Mouse (Mus musculus) midbrain, embryonic 16.5 days (tissue): Measurements from ENCODE around the gene Yars. TPM values are rescaled to one million over a fixed set of nuclear protein-coding genes. Genes with fewer than 3 reads are reported as not detected.

Experiments used
- ATAC-seq: fragments of 200-750 bp; cut with Nextera tagmentation; 2 replicates; pipeline ENCODE4 v1.8.0; 2017; ENCODE audit warnings: moderate TSS enrichment
- H3K27ac ChIP-seq: fragments of 300-500 bp; sonication (generic); 2 replicates; pipeline ENCODE4 v1.5.1; 2014; ENCODE audit warnings: mild to moderate bottlenecking, low read length, mixed read lengths
- H3K27me3 ChIP-seq: fragments of 300-500 bp; sonication (generic); 2 replicates; pipeline ENCODE4 v1.6.1; 2014; ENCODE audit warnings: low read depth, low read length, mixed read lengths; ENCODE audit not compliant: control insufficient read depth, insufficient read depth
- H3K36me3 ChIP-seq: fragments of 300-500 bp; sonication (generic); 2 replicates; pipeline ENCODE4 v1.6.1; 2014; ENCODE audit warnings: mild to moderate bottlenecking, low read length, moderate library complexity, mixed read lengths; ENCODE audit not compliant: control insufficient read depth, insufficient read depth
- H3K4me1 ChIP-seq: fragments of 300-500 bp; sonication (generic); 2 replicates; pipeline ENCODE4 v1.6.1; 2014; ENCODE audit warnings: mild to moderate bottlenecking, low read length, mixed read lengths; ENCODE audit not compliant: control insufficient read depth, insufficient read depth
- H3K4me2 ChIP-seq: fragments of 300-500 bp; sonication (generic); 2 replicates; pipeline ENCODE4 v1.6.1; 2014; ENCODE audit warnings: mild to moderate bottlenecking, low read length, mixed read lengths
- H3K4me3 ChIP-seq: fragments of 300-500 bp; sonication (generic); 2 replicates; pipeline ENCODE4 v1.5.1; 2014; ENCODE audit warnings: low read depth, mild to moderate bottlenecking, low read length, moderate library complexity, mixed read lengths
- H3K9ac ChIP-seq: fragments of 300-500 bp; sonication (generic); 2 replicates; pipeline ENCODE4 v1.6.1; 2014; ENCODE audit warnings: low read depth, low read length, mixed read lengths
- H3K9me3 ChIP-seq: fragments of 300-500 bp; sonication (generic); replicated peaks from 2 replicates; pipeline ENCODE4 v1.6.1; 2014; ENCODE audit warnings: mild to moderate bottlenecking, low read length, mixed read lengths; ENCODE audit not compliant: control insufficient read depth, poor library complexity, severe bottlenecking
- WGBS: fragments of 180-500 bp; shearing (Covaris S2); extraction: QIAGEN DNeasy Blood & Tissue Kit; methylation state at CpG from one replicate; pipeline ENCODE4 v1.1.7; 2014; 5-methylcytosine and 5-hydroxymethylcytosine counted together
- polyA plus RNA-seq: library from polyadenylated mRNA; unstranded; fragments of >200 nt; fragmentation: Nextera tagmentation; extraction: Ambion mirVana; gene quantifications from 2 replicates; pipeline ENCODE4 v1.2.1, GENCODE M21; 2015

The Yars gene
- polyA plus RNA-seq, 1 experiment from 2014 or later: 111 TPM

- H3K9me3 ChIP-seq: no peaks in the 10 kb centered on the region
- no peak for ATAC-seq
- no peak overlapping the region for H3K4me3 ChIP-seq
- no peaks in the 10 kb centered on the region for H3K36me3 ChIP-seq
- H3K27me3 ChIP-seq: peaks cover 3% of the 10 kb centered on the region
- 97% methylated on average over 3 of the region's 3 CpGs for WGBS
- H3K4me2 ChIP-seq: no peak overlapping the region
- H3K4me1 ChIP-seq: peaks cover 9% of the 10 kb centered on the region; the same call in 1 of the 2 replicates
- H3K27ac ChIP-seq: no peak overlapping the region
- no peak overlapping the region for H3K9ac ChIP-seq
Observed at GRCm38 (mm10) chr4:129254571-129254970, 65.0 kb downstream of the Yars start.

- Histone ChIP-seq H3K27ac (no peak overlapping the region), H3K27me3 (no peaks in the 10 kb centered on the region), H3K9ac (no peak overlapping the region), H3K36me3 (no peaks in the 10 kb centered on the region), H3K4me2 (no peak overlapping the region), H3K4me1 (peaks cover 4% of the 10 kb centered on the region; the same call in 1 of the 2 replicates), H3K4me3 (no peak overlapping the region), H3K9me3 (no peaks in the 10 kb centered on the region)
- WGBS: 27% methylated on average over 8 of the region's 8 CpGs
- ATAC-seq: no peak
Observed at GRCm38 (mm10) chr4:129256450-129257380, 67.2 kb downstream of the Yars start.

DNA sequence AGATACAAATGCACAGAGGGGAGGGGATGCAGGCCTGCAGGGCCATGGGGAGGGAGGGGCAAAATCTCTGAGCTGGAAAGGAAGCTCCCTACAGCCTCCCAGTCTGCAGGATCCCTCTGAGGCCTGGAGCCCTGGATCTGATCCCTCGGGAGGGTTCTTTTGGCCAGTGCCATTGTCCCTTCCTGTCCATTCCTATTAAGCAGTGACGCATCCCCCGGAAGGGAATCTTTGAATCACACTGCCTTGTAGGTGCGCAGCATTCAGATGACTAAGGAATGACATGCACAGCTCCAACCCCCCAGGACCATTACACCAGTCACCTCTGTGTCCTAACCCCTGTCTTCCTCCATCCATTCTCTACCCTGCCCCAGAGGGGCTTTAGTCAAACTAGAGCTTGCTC, 69.5 kb downstream of the Yars start:
- H3K27ac ChIP-seq: no peak overlapping the region
- H3K27me3 ChIP-seq: no peaks in the 10 kb centered on the region
- H3K4me1 ChIP-seq: 0 out of 2 replicates have a peak, but pooled peaks cover 3% of the 10 kb centered on the region
- H3K4me3 ChIP-seq: no peak overlapping the region
- H3K9ac ChIP-seq: peak overlapping the region; percentile 17; the same call in 1 of the 2 replicates
- no peaks in the 10 kb centered on the region for H3K36me3 ChIP-seq
- H3K9me3 ChIP-seq: no peaks in the 10 kb centered on the region
- no peak for ATAC-seq
- WGBS: 37% methylated on average over 4 of the region's 4 CpGs
- no peak overlapping the region for H3K4me2 ChIP-seq

- peak overlapping the region; percentile 26; the same call in 1 of the 2 replicates for H3K9ac ChIP-seq
- WGBS: 17% methylated on average over 6 of the region's 6 CpGs
- H3K4me3 ChIP-seq: no peak overlapping the region
- no peak for ATAC-seq
- H3K4me2 ChIP-seq: no peak overlapping the region
- H3K4me1 ChIP-seq: 0 out of 2 replicates have a peak, but pooled peaks cover 3% of the 10 kb centered on the region
- H3K36me3 ChIP-seq: no peaks in the 10 kb centered on the region
- H3K27ac ChIP-seq: no peak overlapping the region
- no peaks in the 10 kb centered on the region for H3K27me3 ChIP-seq
- H3K9me3 ChIP-seq: no peaks in the 10 kb centered on the region
Observed at GRCm38 (mm10) chr4:129260678-129261077, 71.1 kb downstream of the Yars start.

GRCm38 (mm10) chr4:129261196-129261595, 71.6 kb downstream of the Yars start, which contains the start of gene C77080:
TSS of gene C77080 (minus strand) at chr4:129261404.
- no peaks in the 10 kb centered on the region for H3K36me3 ChIP-seq
- no peak within 1 kb of the TSS for H3K4me2 ChIP-seq
- peak within 1 kb of the TSS; percentile 26; the same call in 1 of the 2 replicates for H3K9ac ChIP-seq
- 0% methylated on average over 2 of the region's 4 CpGs for WGBS
- H3K27ac ChIP-seq: no peak within 1 kb of the TSS
- H3K4me1 ChIP-seq: 0 out of 2 replicates have a peak, but pooled peaks cover 3% of the 10 kb centered on the region
- no peaks in the 10 kb centered on the region for H3K9me3 ChIP-seq
- H3K27me3 ChIP-seq: no peaks in the 10 kb centered on the region
- H3K4me3 ChIP-seq: no peak within 1 kb of the TSS
- ATAC-seq: no peak

- ATAC-seq: no peak
- no peaks in the 10 kb centered on the region for H3K4me1 ChIP-seq
- H3K9me3 ChIP-seq: no peaks in the 10 kb centered on the region
- 43% methylated on average over 19 of the region's 19 CpGs for WGBS
- no peak overlapping the region for H3K27ac ChIP-seq
- H3K9ac ChIP-seq: no peak overlapping the region
- no peak overlapping the region for H3K4me3 ChIP-seq
- no peaks in the 10 kb centered on the region for H3K27me3 ChIP-seq
- no peaks in the 10 kb centered on the region for H3K36me3 ChIP-seq
- no peak overlapping the region for H3K4me2 ChIP-seq
Observed at GRCm38 (mm10) chr4:129263225-129264021, 73.9 kb downstream of the Yars start.

- Histone ChIP-seq H3K9me3 (no peaks in the 10 kb centered on the region), H3K9ac (no peak overlapping the region), H3K27me3 (no peaks in the 10 kb centered on the region), H3K27ac (no peak overlapping the region), H3K4me1 (no peaks in the 10 kb centered on the region), H3K4me2 (no peak overlapping the region), H3K4me3 (no peak overlapping the region), H3K36me3 (no peaks in the 10 kb centered on the region)
- no peak for ATAC-seq
- 75% methylated on average over 4 of the region's 4 CpGs for WGBS
Observed at GRCm38 (mm10) chr4:129266191-129266590, 76.6 kb downstream of the Yars start.

DNA sequence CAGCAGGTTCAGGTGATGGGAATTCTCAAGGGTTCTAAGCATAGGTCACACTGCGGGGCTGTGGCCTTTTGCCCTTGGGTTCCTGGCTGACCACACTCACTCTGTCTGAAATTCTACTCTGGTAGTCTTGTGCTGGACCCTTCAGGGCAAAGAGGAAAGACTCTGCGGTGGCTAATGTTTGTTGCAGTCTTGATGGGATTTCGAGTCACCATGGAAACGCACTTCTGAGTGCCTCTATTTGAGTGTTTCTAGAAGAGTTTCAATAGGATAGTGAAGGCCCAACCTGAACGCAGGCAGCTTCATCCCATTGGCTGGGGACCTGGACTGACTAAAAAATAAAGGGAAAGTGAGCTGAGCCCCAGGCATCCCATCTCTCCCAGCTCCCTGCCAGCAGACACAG, 77.3 kb downstream of the Yars start:
- no peak overlapping the region for H3K4me2 ChIP-seq
- H3K36me3 ChIP-seq: no peaks in the 10 kb centered on the region
- no peaks in the 10 kb centered on the region for H3K27me3 ChIP-seq
- 55% methylated on average over 5 of the region's 5 CpGs for WGBS
- H3K4me3 ChIP-seq: no peak overlapping the region
- no peaks in the 10 kb centered on the region for H3K9me3 ChIP-seq
- ATAC-seq: no peak
- H3K4me1 ChIP-seq: no peaks in the 10 kb centered on the region
- no peak overlapping the region for H3K9ac ChIP-seq
- H3K27ac ChIP-seq: no peak overlapping the region
